Mouse (Mus musculus) left cerebral cortex, postnatal 14 days (tissue): ENCODE data around the gene Astn1. TPM values are rescaled to one million over a fixed set of nuclear protein-coding genes. Genes with fewer than 3 reads are reported as not detected.
A peak's percentile ranks its signal among the peaks of the same experiment; 100 is the strongest.

Experiments used
- DNase-seq, 2 experiments: peaks; one replicate each; pipeline ENCODE4 v3.0.0; 2021 to 2022; ENCODE audit warnings: low spot score in 2 of 2, mixed read lengths in 1 of 2
- intact Hi-C: fragments of 180-260 bp; cut with DNase I; formaldehyde crosslinking; loops from one replicate; pipeline ENCODE4 v1.15.1; 2025
- total RNA-seq, 2 experiments: library from RNA; stranded (reverse); gene quantifications; 2 replicates each; pipeline ENCODE4 v1.2.3; 2021

Gene Astn1
- total RNA-seq, 2 experiments from 2014 or later = 194 to 200 TPM

DNA sequence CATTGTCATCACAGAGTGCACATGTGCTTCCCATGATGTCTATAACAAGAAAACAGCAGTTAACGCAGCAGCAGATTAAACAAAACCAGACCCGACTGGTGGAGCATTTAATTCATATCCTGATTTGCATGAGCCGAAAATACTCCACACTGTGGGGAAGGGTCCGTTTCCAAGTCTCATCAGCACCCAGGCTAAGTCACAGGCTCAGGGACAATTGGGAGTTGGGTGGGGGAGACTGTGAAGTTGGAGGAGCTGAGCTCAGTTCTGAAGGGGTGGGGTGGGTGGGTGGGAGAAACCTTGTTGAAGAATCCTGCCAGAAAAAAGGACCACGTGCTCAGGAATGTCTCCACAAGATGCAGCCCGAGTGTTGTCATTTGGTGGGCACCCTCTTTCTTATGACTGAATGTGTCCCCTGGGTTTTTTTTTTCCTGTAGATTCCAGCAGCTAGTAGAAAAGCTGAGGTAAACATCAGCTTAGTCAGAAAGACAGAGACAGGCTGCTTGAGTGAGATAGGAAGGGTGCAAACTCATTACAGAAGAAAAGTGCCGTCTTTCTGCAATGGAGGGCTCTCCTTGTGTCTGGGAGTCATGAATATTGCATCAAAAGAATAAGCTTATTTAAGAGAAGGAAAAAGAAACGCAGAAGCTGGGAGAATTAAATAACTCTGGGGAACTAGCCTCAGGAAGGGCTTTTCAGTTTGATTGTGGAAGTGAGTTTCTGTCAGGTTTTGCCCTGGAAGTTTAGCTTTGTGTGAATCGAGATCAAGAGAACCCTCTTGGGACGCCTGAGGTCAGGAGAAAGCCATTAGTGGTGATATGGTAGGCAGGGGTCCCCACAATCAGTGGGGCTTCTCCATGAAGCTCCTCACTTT, 44.1 kb downstream of the Astn1 start:
- intact Hi-C loops = loop anchor here (5.0 kb wide), 2 partner anchors 49 to 106 kb away; partner anchors contain the start of gene Brinp2
- DNase-seq = peak in 1 of 2 experiments; percentile 61

DNA sequence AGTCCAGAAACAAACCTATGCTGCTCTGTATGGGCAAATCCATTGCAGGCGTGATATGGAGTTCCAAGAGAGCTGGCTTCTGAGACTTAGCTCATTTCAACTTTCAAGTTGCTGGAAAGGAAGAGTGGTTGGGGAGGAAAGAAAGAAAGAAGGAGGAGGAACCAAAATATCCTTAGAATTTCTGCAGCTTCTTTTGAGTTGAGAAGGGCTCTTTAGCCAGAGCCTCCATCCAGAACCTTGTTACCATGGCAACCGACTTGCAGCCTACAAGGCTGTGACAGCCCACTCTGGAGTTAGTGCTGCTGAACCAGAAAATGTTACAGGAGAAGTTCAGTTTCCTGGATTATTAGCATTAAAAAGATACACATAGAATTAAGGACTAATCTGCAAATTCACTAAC, 46.1 kb downstream of the Astn1 start:
- peak; percentile 55 to 73 for DNase-seq
- intact Hi-C loops = loop anchor here (5.0 kb wide), 2 partner anchors 51 to 104 kb away; partner anchors contain the start of gene Brinp2

DNA sequence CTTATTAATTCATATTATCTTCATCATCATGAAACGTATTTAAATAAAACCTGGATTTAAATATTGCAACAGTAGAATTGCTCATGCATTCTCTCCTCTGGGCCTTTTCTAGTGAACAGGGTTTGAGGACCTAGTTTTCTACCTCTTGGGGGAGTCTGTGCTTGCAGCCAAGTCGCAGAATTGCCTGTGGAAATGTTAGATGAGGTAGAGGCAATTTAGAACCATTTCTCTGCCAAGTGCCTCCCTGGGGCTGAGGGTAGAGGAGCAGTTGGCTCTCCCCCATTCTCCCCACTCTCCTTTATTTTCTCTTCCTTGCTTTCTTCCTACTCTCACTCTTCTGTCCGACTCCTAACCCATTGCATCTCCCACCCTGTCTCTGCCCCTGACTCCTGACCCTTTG, 49.1 kb downstream of the Astn1 start:
- DNase-seq = no peak
- intact Hi-C loops = no loop called here

DNA sequence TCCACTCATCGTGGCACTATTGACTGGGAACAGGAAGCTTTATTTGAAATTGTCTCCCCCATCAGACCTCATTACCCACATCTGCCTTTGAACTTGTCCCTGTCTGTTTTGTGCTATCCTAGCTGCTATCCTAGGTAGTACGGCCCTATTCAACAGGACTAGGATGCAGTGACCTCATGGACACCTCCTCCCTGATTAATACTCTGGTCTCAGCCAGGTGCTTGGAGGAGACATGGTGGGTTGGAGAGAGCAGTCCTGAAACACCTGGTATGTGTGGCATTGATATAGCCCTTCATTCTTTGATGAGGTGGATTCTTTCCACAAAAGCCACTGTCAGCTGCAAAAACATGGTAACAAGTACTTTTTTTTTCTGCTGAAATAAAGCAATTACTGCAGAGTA, 52.1 kb downstream of the Astn1 start:
- intact Hi-C loops = no loop called here
- DNase-seq = no peak

DNA sequence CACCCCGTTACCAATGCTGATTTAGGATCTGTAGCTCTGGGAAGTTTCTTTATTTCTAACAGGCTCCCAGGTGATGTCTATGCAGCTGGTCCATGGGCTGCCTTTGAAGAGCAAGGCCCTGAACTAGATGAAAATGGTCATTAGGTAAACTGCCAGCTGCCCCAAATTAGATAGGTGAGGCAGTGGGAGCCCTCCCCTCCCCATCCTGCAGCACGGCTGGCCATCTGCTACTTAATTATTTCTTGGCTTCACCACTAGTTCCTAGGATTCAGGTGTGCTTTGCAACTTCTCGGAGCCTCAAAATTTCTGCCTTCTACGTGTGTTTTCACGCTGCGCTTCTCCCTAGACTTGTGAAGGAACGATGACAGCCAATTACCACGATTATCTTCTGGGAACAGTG, 59.4 kb downstream of the Astn1 start:
- DNase-seq = no peak
- intact Hi-C loops = no loop called here

DNA sequence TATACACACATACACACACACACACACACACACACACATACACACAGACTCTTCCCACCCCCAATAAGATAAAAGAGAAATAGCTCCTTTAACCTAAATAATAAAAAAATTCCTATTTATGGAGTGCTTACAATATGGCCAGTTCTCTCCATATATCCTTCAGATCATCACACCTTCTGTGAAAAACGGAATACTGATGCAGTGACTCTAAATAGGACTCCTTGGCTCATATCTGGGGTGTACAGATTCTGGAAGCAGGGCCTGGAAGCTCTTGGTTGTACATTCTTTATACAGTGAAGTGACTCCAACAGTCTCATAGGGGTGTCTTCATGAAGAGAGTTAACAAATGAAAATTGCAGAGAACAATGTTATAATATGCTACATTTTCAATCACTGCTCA, 60.7 kb downstream of the Astn1 start:
- peak in 1 of 2 experiments; percentile 53 for DNase-seq
- intact Hi-C loops = no loop called here

DNA sequence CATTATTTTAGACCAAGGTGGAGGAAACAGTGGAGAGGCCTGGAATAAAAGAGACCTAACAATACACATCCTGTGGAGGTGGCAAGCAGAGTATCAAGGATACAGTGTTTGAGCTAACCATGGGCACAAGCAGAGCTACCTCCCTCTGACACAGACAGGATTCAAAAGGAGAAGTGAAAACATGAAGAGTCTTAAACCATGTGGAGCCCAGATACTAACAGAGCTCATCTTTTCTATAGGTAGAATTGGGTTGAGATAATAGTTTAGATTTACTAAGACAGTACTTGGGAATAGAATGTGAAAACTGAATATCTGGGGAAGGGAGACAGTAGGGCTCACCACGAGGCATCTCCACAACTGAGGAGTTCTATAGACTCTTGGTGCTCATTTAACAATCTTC, 84.0 kb downstream of the Astn1 start:
- intact Hi-C loops = no loop called here
- no peak for DNase-seq

DNA sequence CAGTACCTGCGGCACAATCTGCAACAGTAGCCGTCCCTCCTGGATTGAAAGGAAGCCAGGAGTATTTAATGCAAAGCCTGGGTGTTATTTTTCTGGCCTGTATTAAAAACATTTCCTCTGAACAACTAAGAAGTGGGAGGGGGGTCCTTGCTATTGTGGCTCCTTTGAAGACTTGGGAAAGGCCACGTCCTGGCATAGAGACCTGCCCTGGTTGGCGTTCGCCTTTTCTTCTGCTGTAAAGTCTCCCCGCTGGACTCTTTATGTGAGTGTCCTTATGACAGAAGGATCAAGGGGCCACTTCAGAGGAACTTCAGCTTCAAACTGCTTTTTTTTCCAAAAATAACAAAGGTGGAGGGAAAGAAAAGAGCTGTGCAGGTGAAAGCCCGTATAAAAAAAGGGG, 85.9 kb downstream of the Astn1 start:
- intact Hi-C loops = no loop called here
- DNase-seq = no peak

DNA sequence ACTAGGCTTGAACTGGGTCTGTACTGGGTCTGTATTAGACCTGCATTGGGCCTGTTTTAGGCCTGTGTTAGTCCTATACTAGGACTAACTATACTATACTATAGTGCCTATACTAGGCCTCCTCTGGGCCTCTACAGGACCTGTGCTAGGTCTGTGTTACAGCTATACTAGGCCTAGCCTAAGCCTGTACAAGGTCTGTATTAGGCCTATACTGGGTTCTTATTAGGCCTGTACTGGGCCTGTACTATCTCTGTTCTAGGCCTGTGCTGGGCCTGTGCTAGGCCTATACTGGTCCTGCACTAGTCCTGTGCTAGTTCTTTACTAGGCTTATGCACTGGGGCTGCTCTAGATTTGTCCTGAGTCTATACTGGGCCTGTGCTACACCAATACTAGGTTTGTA, 90.6 kb downstream of the Astn1 start:
- no peak for DNase-seq
- intact Hi-C loops = no loop called here

DNA sequence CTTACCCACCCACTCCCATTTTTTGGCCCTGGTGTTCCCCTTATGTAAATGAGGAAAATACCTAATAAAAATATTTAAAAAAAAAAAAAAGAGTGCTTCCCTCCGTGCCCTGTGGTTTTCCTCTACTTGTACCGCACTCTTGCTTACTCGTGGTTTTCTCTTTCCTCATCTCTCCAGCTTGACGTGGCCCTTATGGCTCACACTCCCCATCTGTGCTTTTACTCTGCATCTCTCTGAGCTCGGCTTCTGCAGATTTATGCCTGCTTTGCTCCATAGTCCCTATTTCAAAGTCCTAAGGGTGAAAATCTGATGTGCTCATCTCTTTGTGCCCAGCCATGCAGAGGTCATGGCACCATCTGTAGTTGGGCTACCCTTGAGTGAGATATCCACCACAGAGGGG, 91.5 kb downstream of the Astn1 start:
- intact Hi-C loops = no loop called here
- peak in 1 of 2 experiments; percentile 6 for DNase-seq

DNA sequence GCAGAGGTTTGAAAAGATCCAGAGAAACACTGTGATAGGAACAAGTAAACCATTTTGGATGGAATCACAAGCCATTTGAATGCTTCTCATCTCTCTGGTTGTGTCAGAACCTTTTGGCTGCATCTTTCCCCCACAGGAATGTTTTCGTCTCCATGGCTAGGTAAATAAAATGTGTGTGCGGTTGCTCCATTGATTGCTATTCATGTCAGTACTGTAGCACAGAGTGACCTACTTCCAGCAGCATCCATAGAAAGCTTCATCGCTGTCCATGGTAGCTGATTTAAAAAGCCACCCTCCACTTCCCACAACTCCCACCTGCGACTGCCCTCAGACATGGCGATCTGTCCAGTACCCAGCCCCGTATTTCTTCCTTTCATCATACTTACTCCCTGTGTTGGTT, 101.9 kb downstream of the Astn1 start:
- DNase-seq = peak; percentile 12 to 64
- intact Hi-C loops = no loop called here

DNA sequence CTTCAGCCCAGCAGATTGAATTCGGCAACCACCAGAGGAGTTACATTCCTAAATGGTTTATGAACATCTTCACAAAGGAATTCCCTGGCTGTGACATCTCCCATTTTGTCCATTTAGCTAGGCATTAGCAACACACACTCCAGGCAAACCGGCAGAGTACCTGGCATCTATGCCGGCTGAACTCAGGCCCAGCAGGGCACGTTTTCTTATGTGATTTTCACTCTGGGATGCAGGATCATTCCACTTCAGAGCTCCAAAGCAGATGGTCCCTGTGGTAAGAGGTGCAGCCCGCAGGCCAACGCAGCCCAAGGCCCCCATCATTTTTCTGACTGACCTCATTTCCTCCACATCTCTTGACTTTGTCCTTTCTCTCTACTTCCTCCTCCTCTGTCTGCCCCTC, 103.2 kb downstream of the Astn1 start:
- intact Hi-C loops = no loop called here
- no peak for DNase-seq

DNA sequence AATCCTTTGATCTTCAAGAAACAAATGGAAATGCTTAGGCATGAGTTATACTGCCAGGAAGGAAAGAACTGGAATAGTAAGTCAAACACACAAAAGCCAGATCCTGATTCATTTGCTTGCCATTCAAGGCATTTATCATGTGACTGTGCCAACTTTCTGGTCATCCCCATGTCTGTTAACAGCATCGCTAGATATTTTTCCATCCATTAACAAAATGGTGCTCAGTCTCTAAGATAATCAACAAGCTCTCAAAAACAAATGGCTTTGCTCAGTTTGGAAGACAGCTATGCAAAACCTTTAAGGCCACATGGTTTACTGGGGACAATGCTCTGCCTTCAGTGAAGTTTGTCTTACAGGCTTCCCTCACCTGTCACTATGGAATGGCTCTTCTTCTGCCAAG, 115.8 kb downstream of the Astn1 start:
- DNase-seq = no peak
- intact Hi-C loops = no loop called here

DNA sequence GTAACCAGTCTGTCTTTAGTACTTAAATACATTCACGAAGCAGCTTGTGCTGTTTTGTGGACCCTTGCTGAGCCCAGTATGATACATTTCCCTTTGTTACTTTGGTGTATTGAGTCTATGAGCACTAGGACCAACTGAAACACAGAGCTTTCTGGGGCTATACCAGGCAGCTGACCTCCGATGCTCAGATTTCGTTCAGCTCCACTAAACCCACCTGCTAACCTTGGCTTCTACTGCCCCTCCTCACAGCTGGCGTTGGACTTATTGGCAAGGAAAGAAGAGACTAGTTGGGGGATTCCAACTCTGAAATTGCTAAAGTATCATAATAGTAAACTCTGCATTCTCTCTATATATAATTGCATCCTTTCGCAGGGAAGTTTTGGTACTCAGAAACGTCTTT, 118.2 kb downstream of the Astn1 start:
- intact Hi-C loops = no loop called here

DNA sequence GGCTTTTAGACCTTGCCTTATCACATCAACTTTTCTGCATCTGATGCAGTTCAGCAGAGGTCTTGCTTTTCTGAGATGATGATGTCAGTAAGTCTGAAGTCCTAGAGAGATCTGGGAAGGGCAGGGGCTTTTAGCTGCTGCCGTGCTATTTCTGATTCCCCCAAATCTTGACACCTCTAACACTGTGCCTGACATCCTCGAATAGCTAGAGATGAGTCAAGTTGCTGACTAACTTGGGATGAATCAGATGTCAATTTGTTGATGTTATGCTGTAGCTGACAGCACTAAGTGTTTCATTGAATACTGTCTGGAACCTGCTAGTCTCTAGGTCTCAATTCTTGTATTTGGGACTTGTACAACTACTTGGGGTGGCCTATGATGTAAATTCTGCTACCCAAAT, 121.7 kb downstream of the Astn1 start:
- intact Hi-C loops = no loop called here
- no peak for DNase-seq

More for the DNA sequence above, 118.2 kb downstream of the Astn1 start:
- DNase-seq = no peak

DNA sequence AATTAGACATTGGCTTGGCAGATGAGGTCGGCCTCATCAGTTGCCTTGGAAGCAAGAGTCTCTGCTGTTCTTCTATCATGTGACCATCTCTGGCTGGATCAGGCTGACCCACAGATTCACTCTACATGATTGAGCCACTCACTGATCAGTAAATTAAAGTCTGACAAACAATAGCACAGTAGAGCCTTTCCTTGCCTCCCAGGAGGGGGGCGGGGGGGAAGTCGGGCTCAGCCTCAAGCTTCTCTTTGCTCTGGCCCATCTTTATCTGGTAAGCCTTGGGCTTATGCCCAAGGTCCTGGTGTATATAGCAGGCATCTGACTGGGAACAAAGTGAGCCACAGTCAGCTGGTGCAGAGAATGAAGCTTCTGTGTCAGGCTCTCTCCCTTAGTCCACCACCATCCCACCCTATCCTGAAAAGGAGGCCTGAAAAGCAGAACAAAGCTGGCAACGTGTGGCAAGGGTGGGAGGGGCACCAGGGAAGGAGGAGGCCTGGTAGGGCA, 127.5 kb downstream of the Astn1 start:
- intact Hi-C loops = no loop called here

DNA sequence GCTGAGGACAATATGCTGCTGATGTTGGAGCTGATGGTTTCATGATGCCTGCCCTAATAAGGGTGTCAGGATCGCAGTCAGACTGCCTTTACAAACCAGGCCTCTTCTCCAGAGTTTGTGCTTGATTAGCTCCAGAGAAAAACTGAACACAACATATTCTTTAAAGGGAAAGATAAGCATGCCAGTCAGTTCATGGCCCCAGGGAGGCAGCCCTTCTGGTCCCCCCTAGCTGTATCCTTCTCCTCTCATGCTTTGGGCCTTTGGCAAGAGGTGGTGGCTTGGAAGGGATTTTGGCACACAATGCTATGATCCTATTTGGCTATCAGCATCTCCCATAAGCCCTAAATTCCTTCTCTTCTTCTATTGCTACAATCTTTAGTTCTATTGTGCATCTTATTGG, 128.1 kb downstream of the Astn1 start:
- DNase-seq = no peak
- intact Hi-C loops = no loop called here

More for the DNA sequence above, 127.5 kb downstream of the Astn1 start:
- DNase-seq = no peak

DNA sequence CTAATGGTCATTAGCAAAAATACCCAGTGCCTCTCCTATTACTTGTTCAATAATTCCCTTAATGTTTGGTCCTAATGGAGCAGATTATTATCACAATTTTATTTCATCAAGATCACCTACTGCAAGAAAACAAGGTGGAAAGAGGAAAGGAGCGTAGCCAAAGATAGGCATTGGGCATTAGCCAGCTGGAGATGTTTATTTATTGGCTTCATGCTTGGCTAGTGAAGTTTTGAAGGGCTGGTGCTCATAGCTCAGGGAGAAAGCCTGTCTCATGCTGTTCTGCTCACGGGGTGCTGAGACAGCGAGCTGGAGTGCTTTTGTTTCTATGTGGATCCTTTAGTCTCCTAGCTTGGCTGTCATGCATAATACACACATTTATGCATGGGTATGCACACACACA, 131.2 kb downstream of the Astn1 start:
- intact Hi-C loops = no loop called here

DNA sequence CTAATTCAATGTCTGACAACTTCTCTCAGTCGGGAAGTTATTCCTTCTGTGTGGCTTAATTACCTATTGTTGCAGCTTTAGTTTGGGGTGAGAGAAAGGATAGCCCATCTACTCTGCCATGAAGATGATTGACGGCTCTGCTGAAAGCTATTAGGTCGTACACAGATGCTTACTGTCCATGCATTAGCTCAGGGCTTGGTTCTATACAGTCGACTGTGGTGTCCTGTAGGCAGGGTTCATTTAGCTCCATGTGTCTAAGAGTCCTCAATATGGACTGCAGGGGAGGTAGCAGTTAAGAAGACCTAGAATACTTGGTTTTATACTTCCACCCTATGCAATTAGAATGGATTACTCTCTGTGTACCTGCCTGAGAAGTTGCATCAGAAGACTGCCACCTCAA, 138.1 kb downstream of the Astn1 start:
- intact Hi-C loops = no loop called here
- no peak for DNase-seq

More for the DNA sequence above, 131.2 kb downstream of the Astn1 start:
- no peak for DNase-seq

DNA sequence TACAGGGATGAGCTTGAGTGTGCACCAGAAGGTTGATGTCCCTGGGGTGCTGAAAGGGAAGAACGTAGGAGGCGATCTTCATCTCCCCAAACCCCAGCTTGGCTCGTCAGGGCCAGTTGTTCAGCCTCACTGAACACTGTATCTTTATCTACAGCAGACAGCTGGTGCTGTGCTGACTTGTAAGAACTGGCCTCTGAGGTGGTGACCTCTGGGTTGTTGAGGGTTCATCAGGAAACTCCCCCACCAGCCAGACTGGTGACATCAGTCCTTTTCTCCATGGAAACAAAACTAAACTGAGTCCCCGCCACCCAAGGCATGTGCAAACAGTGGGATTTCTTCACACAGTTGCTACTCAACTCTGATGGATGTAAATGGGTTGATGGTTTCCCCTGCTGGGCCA, 138.9 kb downstream of the Astn1 start:
- intact Hi-C loops = no loop called here
- DNase-seq = no peak

DNA sequence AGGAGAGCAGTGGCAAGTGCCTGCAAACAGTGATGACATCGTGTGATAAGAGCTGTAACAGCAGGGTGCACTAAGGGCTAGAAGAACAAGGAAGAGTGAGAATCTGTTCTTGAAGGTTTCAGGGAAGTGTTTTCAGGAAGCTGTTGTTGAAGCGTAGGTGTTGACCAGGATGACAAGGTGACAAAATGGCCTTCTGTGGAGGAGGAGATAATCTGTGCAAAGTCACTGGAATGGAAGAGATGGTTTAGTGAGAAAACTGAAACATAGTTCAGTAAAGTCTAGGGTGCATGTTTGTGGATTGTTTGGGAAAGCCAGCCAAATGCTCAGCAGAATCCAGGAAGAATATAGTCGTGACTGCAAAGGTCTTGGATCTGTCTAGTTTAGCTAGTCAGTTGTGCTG, 145.5 kb downstream of the Astn1 start:
- intact Hi-C loops = loop anchor here (5.0 kb wide), 1 partner anchor 765 kb away; no protein-coding TSS in a partner anchor

More for the DNA sequence above, 145.5 kb downstream of the Astn1 start:
- DNase-seq = no peak
